Mouse (Mus musculus) kidney, embryonic 15.5 days (tissue): ENCODE measurements around the gene Fam83f. TPM values are rescaled to one million over a fixed set of nuclear protein-coding genes. Genes with fewer than 3 reads are reported as not detected.

Experiments
- microRNA-seq: library from miRNA; unstranded; fragments of <30 nt; microRNA quantifications from one replicate; pipeline ENCODE4, GENCODE M21; 2016
- polyA plus RNA-seq: library from polyadenylated mRNA; unstranded; fragments of >200 nt; fragmentation: Nextera tagmentation; extraction: Ambion mirVana; gene quantifications from 2 replicates; pipeline ENCODE4 v1.2.1, GENCODE M21; 2015

Gene Fam83f
- polyA plus RNA-seq, 1 experiment from 2014 or later: 3.8 TPM

Small RNA genes lying within 50 kb of the gene (microRNA-seq; reads per million reads assigned to microRNA genes)
- not detected for gene Mir6957

Other genes starting within 250 kb of the Fam83f start
- gene Enthd1, start 106.7 kb upstream of the Fam83f start, polyA plus RNA-seq: not detected in 2 replicates
- gene Grap2, start 99.3 kb upstream of the Fam83f start, polyA plus RNA-seq: 0.51 and 1.4 TPM in 2 replicates
- 29.0 and 33.5 TPM in 2 replicates for gene Tnrc6b, start 39.5 kb downstream of the Fam83f start, polyA plus RNA-seq